Mouse (Mus musculus) cortical plate, adult 2 months (tissue): ENCODE measurements at regions not wholly inside any gene's neighbourhood (a gene's known extent, or its start where the extent isn't known, plus 50 kb on each side); places are given as distances from the start of the nearest gene placed in this dataset.

ENCODE experiments used
- CTCF ChIP-seq: fragments of 200-500 bp; IDR thresholded peaks from 2 replicates; pipeline ENCODE4 v1.5.1; 2011; ENCODE audit warnings: mild to moderate bottlenecking, control low read depth, low read length; ENCODE audit not compliant: insufficient read depth; ENCODE audit errors: extremely low read depth
- POLR2A ChIP-seq: fragments of 200-500 bp; IDR thresholded peaks from 2 replicates; pipeline ENCODE4 v1.6.1; 2011; ENCODE audit warnings: mild to moderate bottlenecking, low read length, control low read depth; ENCODE audit not compliant: insufficient read depth; ENCODE audit errors: extremely low read depth

DNA sequence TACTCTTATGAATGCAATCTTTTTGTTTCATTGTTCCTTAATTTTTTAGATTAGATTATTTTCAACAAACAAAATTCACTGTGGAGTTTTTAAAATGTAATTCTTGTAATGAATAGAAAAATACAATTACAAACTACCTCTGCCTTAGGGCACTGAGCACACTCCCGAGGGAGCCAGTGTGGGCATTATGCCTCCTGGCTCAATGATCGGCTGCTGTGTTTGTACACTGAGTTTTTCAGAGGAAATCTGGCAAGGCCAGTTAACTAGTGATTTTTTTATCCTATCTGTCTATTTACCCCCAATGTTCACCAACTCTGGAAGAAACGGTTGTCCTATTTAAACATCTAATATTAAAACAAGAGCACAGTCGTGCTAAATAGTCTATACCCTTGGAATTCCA, 69.9 kb upstream of the Syndig1 start:
- TF ChIP-seq CTCF, result no peak
- TF ChIP-seq POLR2A, result no peak
